Mouse (Mus musculus): ENCODE measurements around the gene Col18a1.
A peak's percentile ranks its signal among the peaks of the same experiment; 100 is the strongest.
"Not testable (repeated sequence)": the region's sequence is repeated elsewhere in the genome, so short reads cannot be mapped to it uniquely, and the experiment has no call there.

The Col18a1 gene

GRCm38 (mm10) chr10:77135274-77135829 is 31.0 kb downstream of the Col18a1 start:
- DNase-seq (ENCODE audit: low spot score in 2 of 2): no peak

GRCm38 (mm10) chr10:77134807-77135152 is 31.6 kb downstream of the Col18a1 start:
- not testable (repeated sequence) for DNase-seq (ENCODE audit: low spot score in 2 of 2)

GRCm38 (mm10) chr10:77133951-77134806 is 32.2 kb downstream of the Col18a1 start:
- DNase-seq (ENCODE audit: low spot score in 2 of 2): no peak

GRCm38 (mm10) chr10:77132118-77132517 is 34.2 kb downstream of the Col18a1 start:
- DNase-seq (ENCODE audit: low spot score in 2 of 2): no peak

GRCm38 (mm10) chr10:77131536-77131935 is 34.8 kb downstream of the Col18a1 start:
- DNase-seq (ENCODE audit: low spot score in 2 of 2): peak in 1 of 2 experiments; percentile 28

GRCm38 (mm10) chr10:77130561-77131240 is 35.6 kb downstream of the Col18a1 start:
- DNase-seq (ENCODE audit: low spot score in 2 of 2): peak; percentile 73 to 92

- DNase-seq (ENCODE audit: low spot score in 2 of 2): no peak
These were observed 36.5 kb downstream of the Col18a1 start for GRCm38 (mm10) chr10:77129637-77130410.

GRCm38 (mm10) chr10:77127926-77128325 is 38.4 kb downstream of the Col18a1 start:
- DNase-seq (ENCODE audit: low spot score in 2 of 2): no peak

GRCm38 (mm10) chr10:77126590-77126989 is 39.8 kb downstream of the Col18a1 start:
- DNase-seq (ENCODE audit: low spot score in 2 of 2): no peak

- no peak for DNase-seq (ENCODE audit: low spot score in 2 of 2)
These were observed 41.1 kb downstream of the Col18a1 start for GRCm38 (mm10) chr10:77125078-77125731.

- DNase-seq (ENCODE audit: low spot score in 2 of 2): no peak
These were observed 42.4 kb downstream of the Col18a1 start for GRCm38 (mm10) chr10:77123953-77124352.

GRCm38 (mm10) chr10:77121287-77122022 is 44.9 kb downstream of the Col18a1 start:
- DNase-seq (ENCODE audit: low spot score in 2 of 2): peak in 1 of 2 experiments; percentile 33

- DNase-seq (ENCODE audit: low spot score in 2 of 2): no peak
These were observed 45.8 kb downstream of the Col18a1 start for GRCm38 (mm10) chr10:77120501-77120900.

- DNase-seq (ENCODE audit: low spot score in 2 of 2): no peak
These were observed 46.9 kb downstream of the Col18a1 start for GRCm38 (mm10) chr10:77119437-77119836.

- no peak for DNase-seq (ENCODE audit: low spot score in 2 of 2)
These were observed 48.0 kb downstream of the Col18a1 start for GRCm38 (mm10) chr10:77118361-77118760.

- DNase-seq (ENCODE audit: low spot score in 2 of 2): no peak
These were observed 49.6 kb downstream of the Col18a1 start for GRCm38 (mm10) chr10:77116537-77117455.

- peak; percentile 65 to 77 for DNase-seq (ENCODE audit: low spot score in 2 of 2)
These were observed 52.7 kb downstream of the Col18a1 start for GRCm38 (mm10) chr10:77113489-77114240.

GRCm38 (mm10) chr10:77111550-77112249 is 54.6 kb downstream of the Col18a1 start:
- DNase-seq (ENCODE audit: low spot score in 2 of 2): no peak
